Mouse (Mus musculus): ENCODE results near the gene Pmf1. TPM values are rescaled to one million over a fixed set of nuclear protein-coding genes. Genes with fewer than 3 reads are reported as not detected.
A peak's percentile ranks its signal among the peaks of the same experiment; 100 is the strongest.

The Pmf1 gene
- polyA plus RNA-seq, 1 experiment from 2014 or later, result 98.4 TPM

DNA sequence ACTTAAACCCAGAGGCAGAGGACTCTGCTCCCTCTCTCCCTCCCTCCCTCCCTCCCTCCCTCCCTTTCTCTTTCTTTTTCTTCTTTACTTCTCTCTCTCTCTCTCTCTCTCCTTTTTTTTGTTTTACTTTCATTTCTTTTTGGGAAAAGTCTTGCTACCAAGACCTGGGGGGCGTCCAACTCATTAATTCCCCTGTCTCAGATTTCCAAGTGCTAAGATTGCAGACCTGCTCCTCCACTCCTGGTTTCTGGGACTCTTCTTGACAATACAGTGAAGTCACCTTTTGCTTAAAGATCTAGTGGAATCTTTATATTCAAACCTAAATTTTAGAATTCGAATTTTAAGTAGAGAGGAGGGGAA lies 15.2 kb upstream of the Pmf1 start:
- 5% methylated on average over 2 of the region's 2 CpGs for WGBS
- peaks cover 14% of the 10 kb centered on the region for H3K4me1 ChIP-seq (ENCODE audit: control insufficient read depth, insufficient read depth, low read length)
- H3K36me3 ChIP-seq (ENCODE audit: control insufficient read depth, insufficient read depth), result peaks cover 5% of the 10 kb centered on the region; the same call in 1 of the 2 replicates
- no peaks in the 10 kb centered on the region for H3K27me3 ChIP-seq (ENCODE audit: control insufficient read depth, insufficient read depth, low read length)
- ATAC-seq (replicated peaks; ENCODE audit: extremely low read depth, insufficient read depth, low FRiP score), result no peak
- peak overlapping the region; percentile 60 for H3K4me2 ChIP-seq (ENCODE audit: low read depth, low read length)
- H3K4me3 ChIP-seq (ENCODE audit: low read length), result peak overlapping the region; percentile 77
- no peak overlapping the region; the same call in 1 of the 2 replicates for H3K27ac ChIP-seq (ENCODE audit: low read length)
- peak overlapping the region; percentile 57 for H3K9ac ChIP-seq (ENCODE audit: low read length)
- no peaks in the 10 kb centered on the region for H3K9me3 ChIP-seq (replicated peaks; ENCODE audit: control insufficient read depth, low read length)

DNA sequence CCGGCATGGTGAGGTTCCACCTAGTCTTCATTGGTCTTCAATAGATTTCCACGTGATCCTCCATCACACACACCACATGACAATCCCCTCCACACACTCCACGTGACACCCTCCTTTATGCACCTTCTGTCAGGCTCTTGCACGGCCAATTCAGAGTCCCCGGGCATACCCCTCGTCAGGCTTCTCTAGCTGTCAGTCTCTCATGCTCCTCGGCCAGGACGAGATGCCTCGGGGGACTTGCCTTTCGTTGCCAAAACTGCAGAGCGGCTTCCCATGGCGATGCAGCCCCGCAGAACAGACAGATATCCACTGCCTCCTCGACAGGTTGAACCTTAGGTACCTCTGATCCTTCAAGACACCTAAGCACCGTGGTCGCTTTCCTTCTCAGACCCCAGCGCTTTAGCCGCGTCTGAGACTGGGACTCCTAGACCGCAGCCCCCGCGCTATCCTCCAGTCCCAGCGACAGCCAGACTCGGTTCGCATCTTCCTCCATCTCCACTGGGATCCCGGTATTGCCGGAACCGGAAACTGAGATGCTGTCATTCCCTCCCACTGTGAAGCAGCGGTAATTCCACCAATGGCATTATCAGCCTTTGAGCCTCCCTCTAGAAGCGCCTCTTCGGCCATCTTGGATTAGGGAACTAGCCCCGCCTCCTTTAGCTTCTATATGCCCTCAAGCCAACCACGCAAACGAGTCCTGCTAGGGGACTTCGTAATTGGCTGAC lies 14.6 kb upstream of the Pmf1 start, which contains the start of gene Slc25a44:
Slc25a44 (minus strand) TSS at position 535 of the 725 bp plus-strand sequence.
- Histone ChIP-seq H3K9ac (ENCODE audit: low read length) (peak within 1 kb of the TSS; percentile 77), H3K4me2 (ENCODE audit: low read depth, low read length) (peak within 1 kb of the TSS; percentile 92), H3K4me1 (ENCODE audit: control insufficient read depth, insufficient read depth, low read length) (peaks cover 14% of the 10 kb centered on the region), H3K9me3 (replicated peaks; ENCODE audit: control insufficient read depth, low read length) (no peaks in the 10 kb centered on the region), H3K27me3 (ENCODE audit: control insufficient read depth, insufficient read depth, low read length) (no peaks in the 10 kb centered on the region), H3K4me3 (ENCODE audit: low read length) (peak within 1 kb of the TSS; percentile 77), H3K36me3 (ENCODE audit: control insufficient read depth, insufficient read depth) (peaks cover 10% of the 10 kb centered on the region; the same call in 1 of the 2 replicates), H3K27ac (ENCODE audit: low read length) (no peak within 1 kb of the TSS; the same call in 1 of the 2 replicates)
- WGBS, result under 1% methylated on average over 35 of the region's 35 CpGs
- ATAC-seq (replicated peaks; ENCODE audit: extremely low read depth, insufficient read depth, low FRiP score), result peak; percentile 99

GRCm38 (mm10) chr3:88422020-88422720 lies 12.0 kb upstream of the Pmf1 start:
- no peaks in the 10 kb centered on the region for H3K9me3 ChIP-seq (replicated peaks; ENCODE audit: control insufficient read depth, low read length)
- peaks cover 15% of the 10 kb centered on the region for H3K36me3 ChIP-seq (ENCODE audit: control insufficient read depth, insufficient read depth)
- H3K4me2 ChIP-seq (ENCODE audit: low read depth, low read length), result no peak overlapping the region
- H3K27ac ChIP-seq (ENCODE audit: low read length), result no peak overlapping the region
- H3K4me3 ChIP-seq (ENCODE audit: low read length), result no peak overlapping the region
- no peaks in the 10 kb centered on the region for H3K27me3 ChIP-seq (ENCODE audit: control insufficient read depth, insufficient read depth, low read length)
- 40% methylated on average over 9 of the region's 9 CpGs for WGBS
- no peak for ATAC-seq (replicated peaks; ENCODE audit: extremely low read depth, insufficient read depth, low FRiP score)
- H3K9ac ChIP-seq (ENCODE audit: low read length), result no peak overlapping the region
- peaks cover 14% of the 10 kb centered on the region for H3K4me1 ChIP-seq (ENCODE audit: control insufficient read depth, insufficient read depth, low read length)

GRCm38 (mm10) chr3:88420771-88421170 lies 10.6 kb upstream of the Pmf1 start:
- Histone ChIP-seq H3K4me3 (ENCODE audit: low read length) (no peak overlapping the region), H3K4me1 (ENCODE audit: control insufficient read depth, insufficient read depth, low read length) (peaks cover 14% of the 10 kb centered on the region), H3K36me3 (ENCODE audit: control insufficient read depth, insufficient read depth) (peaks cover 23% of the 10 kb centered on the region), H3K4me2 (ENCODE audit: low read depth, low read length) (no peak overlapping the region), H3K27ac (ENCODE audit: low read length) (no peak overlapping the region), H3K9me3 (replicated peaks; ENCODE audit: control insufficient read depth, low read length) (no peaks in the 10 kb centered on the region), H3K27me3 (ENCODE audit: control insufficient read depth, insufficient read depth, low read length) (no peaks in the 10 kb centered on the region), H3K9ac (ENCODE audit: low read length) (no peak overlapping the region)
- ATAC-seq (replicated peaks; ENCODE audit: extremely low read depth, insufficient read depth, low FRiP score), result no peak
- WGBS, result 94% methylated on average over 19 of the region's 19 CpGs

GRCm38 (mm10) chr3:88418016-88418415 lies 7.9 kb upstream of the Pmf1 start:
- peaks cover 23% of the 10 kb centered on the region for H3K36me3 ChIP-seq (ENCODE audit: control insufficient read depth, insufficient read depth)
- WGBS, result 71% methylated on average over 6 of the region's 6 CpGs
- no peak overlapping the region for H3K9ac ChIP-seq (ENCODE audit: low read length)

DNA sequence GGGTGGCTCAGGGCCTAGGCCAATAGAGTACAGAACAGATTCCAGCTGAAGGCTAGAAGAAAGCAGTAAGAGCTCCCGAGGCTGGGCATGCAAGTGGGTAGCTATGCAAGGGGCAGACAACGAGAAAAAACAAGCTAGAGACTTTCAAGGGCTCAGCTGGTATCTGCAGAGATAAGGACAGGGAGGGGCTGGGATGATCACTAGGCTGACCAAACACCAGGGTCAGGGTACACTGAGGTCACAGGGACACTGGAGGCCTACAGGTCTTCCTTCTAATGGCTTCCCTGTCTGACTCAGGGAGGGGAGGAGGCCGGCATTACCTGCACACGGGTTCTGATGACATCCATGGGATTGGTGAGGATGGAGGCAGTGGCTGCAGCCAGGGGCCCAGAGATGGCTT lies 5.5 kb upstream of the Pmf1 start:
- H3K9me3 ChIP-seq (replicated peaks; ENCODE audit: control insufficient read depth, low read length), result no peaks in the 10 kb centered on the region
- H3K4me3 ChIP-seq (ENCODE audit: low read length), result no peak overlapping the region
- no peak overlapping the region for H3K9ac ChIP-seq (ENCODE audit: low read length)
- H3K36me3 ChIP-seq (ENCODE audit: control insufficient read depth, insufficient read depth), result peaks cover 28% of the 10 kb centered on the region
- H3K27ac ChIP-seq (ENCODE audit: low read length), result no peak overlapping the region
- no peak for ATAC-seq (replicated peaks; ENCODE audit: extremely low read depth, insufficient read depth, low FRiP score)
- 53% methylated on average over 4 of the region's 4 CpGs for WGBS
- no peaks in the 10 kb centered on the region for H3K27me3 ChIP-seq (ENCODE audit: control insufficient read depth, insufficient read depth, low read length)
- peaks cover 4% of the 10 kb centered on the region for H3K4me1 ChIP-seq (ENCODE audit: control insufficient read depth, insufficient read depth, low read length)
- H3K4me2 ChIP-seq (ENCODE audit: low read depth, low read length), result no peak overlapping the region

More at GRCm38 (mm10) chr3:88418016-88418415, 7.9 kb upstream of the Pmf1 start:
- Histone ChIP-seq H3K4me3 (ENCODE audit: low read length) (no peak overlapping the region), H3K27me3 (ENCODE audit: control insufficient read depth, insufficient read depth, low read length) (no peaks in the 10 kb centered on the region), H3K9me3 (replicated peaks; ENCODE audit: control insufficient read depth, low read length) (no peaks in the 10 kb centered on the region), H3K27ac (ENCODE audit: low read length) (no peak overlapping the region), H3K4me2 (ENCODE audit: low read depth, low read length) (no peak overlapping the region), H3K4me1 (ENCODE audit: control insufficient read depth, insufficient read depth, low read length) (peaks cover 2% of the 10 kb centered on the region; the same call in 1 of the 2 replicates)
- no peak for ATAC-seq (replicated peaks; ENCODE audit: extremely low read depth, insufficient read depth, low FRiP score)

- no peak overlapping the region for H3K9ac ChIP-seq (ENCODE audit: low read length)
- peaks cover 14% of the 10 kb centered on the region for H3K36me3 ChIP-seq (ENCODE audit: control insufficient read depth, insufficient read depth)
- H3K4me3 ChIP-seq (ENCODE audit: low read length), result no peak overlapping the region
- 80% methylated on average over 11 of the region's 11 CpGs for WGBS
- no peaks in the 10 kb centered on the region for H3K9me3 ChIP-seq (replicated peaks; ENCODE audit: control insufficient read depth, low read length)
- H3K4me2 ChIP-seq (ENCODE audit: low read depth, low read length), result no peak overlapping the region
- no peaks in the 10 kb centered on the region for H3K27me3 ChIP-seq (ENCODE audit: control insufficient read depth, insufficient read depth, low read length)
- H3K4me1 ChIP-seq (ENCODE audit: control insufficient read depth, insufficient read depth, low read length), result peaks cover 17% of the 10 kb centered on the region
- H3K27ac ChIP-seq (ENCODE audit: low read length), result no peak overlapping the region
- no peak for ATAC-seq (replicated peaks; ENCODE audit: extremely low read depth, insufficient read depth, low FRiP score)
These were observed 2.5 kb upstream of the Pmf1 start for GRCm38 (mm10) chr3:88412636-88413035.

DNA sequence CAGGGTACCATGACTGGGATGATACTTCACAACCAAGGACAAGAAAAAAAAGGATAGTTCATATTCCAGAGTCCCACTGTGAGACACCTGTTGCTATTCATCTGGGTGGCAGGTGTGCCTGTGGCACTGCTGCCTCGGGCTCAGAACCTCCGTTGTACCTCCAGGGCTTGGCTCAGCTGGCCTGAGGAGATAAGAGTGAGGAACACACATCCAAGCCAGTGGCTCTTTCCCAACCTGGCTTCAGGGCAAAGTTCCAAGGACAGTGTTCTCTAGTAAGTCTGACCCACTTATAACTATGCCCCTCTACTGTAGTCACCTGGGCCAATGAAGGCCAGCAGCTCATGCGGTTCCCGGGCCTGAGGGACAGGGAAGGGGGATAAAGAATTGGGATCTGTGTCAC lies 1.6 kb upstream of the Pmf1 start:
- no peak overlapping the region for H3K9ac ChIP-seq (ENCODE audit: low read length)
- H3K4me3 ChIP-seq (ENCODE audit: low read length), result no peak overlapping the region
- no peak overlapping the region for H3K4me2 ChIP-seq (ENCODE audit: low read depth, low read length)
- no peak for ATAC-seq (replicated peaks; ENCODE audit: extremely low read depth, insufficient read depth, low FRiP score)
- WGBS, result 79% methylated on average over 4 of the region's 4 CpGs
- H3K4me1 ChIP-seq (ENCODE audit: control insufficient read depth, insufficient read depth, low read length), result peaks cover 17% of the 10 kb centered on the region
- no peaks in the 10 kb centered on the region for H3K9me3 ChIP-seq (replicated peaks; ENCODE audit: control insufficient read depth, low read length)
- no peaks in the 10 kb centered on the region for H3K27me3 ChIP-seq (ENCODE audit: control insufficient read depth, insufficient read depth, low read length)
- H3K27ac ChIP-seq (ENCODE audit: low read length), result no peak overlapping the region
- H3K36me3 ChIP-seq (ENCODE audit: control insufficient read depth, insufficient read depth), result peaks cover 14% of the 10 kb centered on the region

DNA sequence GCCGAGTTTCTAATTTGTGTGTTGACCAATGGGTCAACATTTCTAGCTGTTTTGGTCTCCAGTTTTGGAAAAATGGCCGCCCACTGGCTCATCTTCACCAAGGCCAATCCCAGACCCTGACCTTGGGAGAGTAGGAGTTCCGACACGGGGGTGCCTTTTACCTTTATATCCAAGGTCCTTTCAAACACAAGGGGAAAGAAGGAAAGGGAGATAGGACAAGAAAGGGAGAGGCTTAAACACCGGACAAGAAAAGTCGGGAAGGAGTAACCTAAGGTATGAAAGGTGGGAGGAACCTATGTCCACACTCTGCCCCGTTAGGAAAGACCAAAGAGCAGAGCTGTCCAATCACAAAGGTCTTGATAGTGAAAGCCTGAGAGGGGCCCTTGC lies 507 bp upstream of the Pmf1 start:
- Histone ChIP-seq H3K27me3 (ENCODE audit: control insufficient read depth, insufficient read depth, low read length) (no peaks in the 10 kb centered on the region), H3K36me3 (ENCODE audit: control insufficient read depth, insufficient read depth) (peaks cover 6% of the 10 kb centered on the region; the same call in 1 of the 2 replicates), H3K4me3 (ENCODE audit: low read length) (peak overlapping the region; percentile 71), H3K4me1 (ENCODE audit: control insufficient read depth, insufficient read depth, low read length) (peaks cover 17% of the 10 kb centered on the region), H3K9ac (ENCODE audit: low read length) (peak overlapping the region; percentile 94), H3K27ac (ENCODE audit: low read length) (peak overlapping the region; percentile 98), H3K9me3 (replicated peaks; ENCODE audit: control insufficient read depth, low read length) (no peaks in the 10 kb centered on the region), H3K4me2 (ENCODE audit: low read depth, low read length) (peak overlapping the region; percentile 85)
- WGBS, result 19% methylated on average over 7 of the region's 7 CpGs
- no peak for ATAC-seq (replicated peaks; ENCODE audit: extremely low read depth, insufficient read depth, low FRiP score)

All from heart, embryonic 16.5 days (tissue).